Mouse (Mus musculus): ENCODE data around the gene 9130019O22Rik.

- TF ChIP-seq POLR2A (IDR thresholded peaks at IDR 0.05; ENCODE audit: borderline replicate concordance, extremely low read depth, low read depth, low read length) (no peak), CTCF (IDR thresholded peaks at IDR 0.05; ENCODE audit: insufficient read depth, low read length) (no peak)
Observed at GRCm38 (mm10) chr7:127333240-127333639, 53.7 kb downstream of the 9130019O22Rik start.
